Mouse (Mus musculus): ENCODE measurements around the gene Fbxl7.

GRCm38 (mm10) chr15:26642563-26642962, 252.8 kb downstream of the Fbxl7 start:
- TF ChIP-seq CTCF (IDR thresholded peaks at IDR 0.05; ENCODE audit: borderline replicate concordance, insufficient read depth, low read depth, low read length) (no peak), POLR2A (IDR thresholded peaks at IDR 0.05; ENCODE audit: borderline replicate concordance, insufficient read depth, low read length) (no peak)
